Mouse (Mus musculus): ENCODE measurements around the gene Col4a4.

Col4a4 gene

DNA sequence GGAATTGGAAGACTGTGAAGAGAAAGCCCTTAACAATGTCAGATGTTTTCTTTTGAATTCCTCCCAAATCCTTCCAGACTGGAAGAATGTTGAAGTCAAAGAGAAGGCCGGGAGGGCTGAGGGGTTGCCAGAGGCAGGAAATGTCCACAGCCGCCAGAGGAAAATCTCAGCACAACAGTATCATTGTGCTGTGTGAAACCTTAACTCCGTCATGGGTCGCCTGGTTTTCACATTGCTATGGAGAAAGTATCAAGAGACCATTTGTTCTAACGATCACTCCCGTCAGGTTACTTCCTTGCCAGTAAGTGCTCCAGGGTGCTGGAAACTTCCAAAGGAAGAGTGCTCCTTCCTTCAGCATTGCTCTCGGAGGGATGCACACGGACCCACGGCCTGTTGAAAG lies 109.9 kb downstream of the Col4a4 start:
- intact Hi-C loops (cut with DNase I), result no loop called here

DNA sequence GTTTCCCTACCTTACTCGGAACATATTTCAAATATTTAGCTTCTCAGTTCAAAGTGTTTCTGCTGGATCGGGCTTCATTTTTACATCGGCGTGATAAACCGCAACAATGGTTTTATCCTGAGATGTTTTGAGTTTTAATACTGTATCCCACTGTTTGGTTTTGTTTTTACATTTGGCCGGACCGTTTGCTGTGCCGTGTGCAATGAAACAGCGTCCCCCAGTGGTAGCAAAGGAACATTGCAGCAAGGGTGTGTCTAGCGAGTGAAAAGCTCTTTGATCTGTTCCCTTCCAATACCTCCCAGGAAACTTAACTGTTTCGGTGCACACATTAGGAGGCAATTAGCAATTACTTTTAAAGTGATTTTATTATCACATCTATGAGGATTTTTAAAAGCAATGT lies 110.4 kb downstream of the Col4a4 start:
- intact Hi-C loops (cut with DNase I), result no loop called here

DNA sequence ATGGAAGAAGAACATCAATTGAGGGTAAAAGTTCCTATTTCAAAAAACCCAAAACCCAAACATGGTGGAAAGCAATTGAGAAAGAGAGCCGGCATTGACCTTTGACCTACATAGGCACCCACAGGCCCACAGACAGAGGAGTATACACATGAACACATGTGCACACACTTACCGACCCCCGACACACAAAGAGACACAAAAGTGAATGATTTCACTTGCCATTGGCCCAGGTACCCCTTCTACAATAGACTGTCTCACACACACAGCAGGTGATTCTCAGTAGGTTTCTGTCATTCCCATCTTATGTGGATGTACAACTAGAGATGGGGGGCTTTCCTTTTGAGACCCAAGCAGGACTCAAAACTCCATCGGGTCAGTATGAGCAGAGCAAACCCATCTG lies 110.8 kb downstream of the Col4a4 start:
- intact Hi-C loops (cut with DNase I), result no loop called here

DNA sequence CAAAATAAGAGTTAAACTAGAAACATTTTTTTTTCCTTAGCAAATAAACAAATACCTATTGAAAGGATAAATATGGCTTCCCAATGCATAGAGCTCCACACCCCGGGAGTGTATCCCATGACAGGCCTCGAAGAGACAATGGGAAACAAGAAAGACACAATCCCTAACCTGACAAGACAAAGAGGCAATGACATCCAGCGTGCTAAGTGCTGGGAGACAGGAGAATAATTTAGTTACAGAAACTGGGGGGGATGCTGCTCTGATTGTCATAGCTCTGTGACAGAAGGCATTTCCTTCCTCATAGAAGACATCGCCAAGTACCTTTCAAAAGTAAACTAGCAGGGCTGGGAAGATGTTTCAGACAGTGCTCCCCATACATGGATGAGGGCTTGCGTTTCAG lies 111.4 kb downstream of the Col4a4 start:
- intact Hi-C loops (cut with DNase I), result no loop called here

DNA sequence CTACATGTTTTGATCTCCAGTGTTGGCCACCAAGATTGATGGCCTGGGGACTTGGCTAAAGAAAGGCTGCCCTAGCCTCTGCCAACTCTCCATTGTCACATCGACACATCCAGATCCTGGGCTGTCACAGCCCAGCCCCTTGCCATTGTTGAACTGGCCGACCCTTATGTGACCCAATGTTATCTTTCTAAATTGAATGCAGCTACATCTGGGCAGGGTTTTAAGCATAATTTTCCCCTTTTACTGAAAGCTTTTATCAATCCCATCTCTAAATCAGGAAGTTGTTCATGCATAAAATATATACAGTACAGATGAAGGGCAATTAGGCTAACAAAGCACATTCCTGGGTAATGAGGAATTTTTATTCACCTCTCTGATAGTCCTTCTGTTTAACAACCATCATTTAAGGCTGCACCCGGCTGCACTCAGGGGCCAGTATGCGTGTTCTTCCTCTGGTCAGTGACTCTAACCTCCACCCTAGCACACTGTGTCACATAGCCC lies 112.1 kb downstream of the Col4a4 start:
- intact Hi-C loops (cut with DNase I), result no loop called here

DNA sequence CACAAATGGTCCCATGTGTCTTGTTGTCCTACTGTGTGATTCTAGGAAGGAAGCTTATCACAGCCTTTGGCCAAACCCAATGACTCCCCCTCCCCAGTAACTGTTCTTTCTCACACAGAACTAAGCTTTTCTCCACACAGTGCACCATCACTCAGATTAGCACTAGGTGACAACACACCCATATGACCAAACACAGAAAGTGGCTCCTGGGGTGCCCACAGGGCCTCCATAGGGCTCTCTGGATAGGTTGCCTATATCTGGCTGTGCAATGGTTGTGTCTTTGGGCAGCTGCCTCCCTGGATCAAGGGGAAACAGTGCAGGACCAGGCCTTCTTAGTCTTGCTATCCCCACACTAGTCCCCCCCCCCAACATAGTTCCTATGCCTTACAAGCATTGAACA lies 113.2 kb downstream of the Col4a4 start:
- intact Hi-C loops (cut with DNase I), result no loop called here

DNA sequence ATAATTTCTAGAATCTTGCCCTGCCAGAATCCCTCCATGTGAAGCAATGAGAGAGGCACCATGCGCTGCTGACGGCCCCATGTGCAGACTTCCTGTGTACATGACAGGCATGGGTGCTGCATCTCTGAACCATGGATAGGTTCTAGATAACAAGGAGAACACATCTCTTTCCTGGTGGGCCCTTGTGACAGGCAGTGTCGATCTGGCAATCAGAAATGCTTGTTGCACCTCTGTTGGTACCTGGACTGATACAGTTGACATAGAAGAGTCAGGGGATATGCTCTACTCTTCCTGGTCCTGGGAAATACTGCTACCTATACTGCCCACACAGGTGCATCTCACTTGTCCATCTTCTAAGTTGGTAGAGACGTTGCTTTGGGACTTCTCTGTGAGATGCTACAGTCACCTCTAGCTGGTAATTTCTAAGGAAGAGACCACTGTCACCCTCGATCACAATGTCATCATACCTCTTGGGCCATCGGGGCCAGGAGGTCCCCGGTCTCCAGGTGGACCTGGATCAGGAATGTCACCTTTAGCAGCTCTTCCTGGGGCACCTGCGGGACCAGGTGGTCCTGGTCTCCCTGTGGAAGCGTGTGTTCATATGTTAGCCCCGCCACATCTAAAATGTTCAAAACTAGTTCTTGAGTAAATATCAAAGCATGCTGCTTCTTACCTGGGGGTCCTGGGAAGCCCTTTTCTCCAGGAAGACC lies 116.0 kb downstream of the Col4a4 start:
- intact Hi-C loops (cut with DNase I), result no loop called here

DNA sequence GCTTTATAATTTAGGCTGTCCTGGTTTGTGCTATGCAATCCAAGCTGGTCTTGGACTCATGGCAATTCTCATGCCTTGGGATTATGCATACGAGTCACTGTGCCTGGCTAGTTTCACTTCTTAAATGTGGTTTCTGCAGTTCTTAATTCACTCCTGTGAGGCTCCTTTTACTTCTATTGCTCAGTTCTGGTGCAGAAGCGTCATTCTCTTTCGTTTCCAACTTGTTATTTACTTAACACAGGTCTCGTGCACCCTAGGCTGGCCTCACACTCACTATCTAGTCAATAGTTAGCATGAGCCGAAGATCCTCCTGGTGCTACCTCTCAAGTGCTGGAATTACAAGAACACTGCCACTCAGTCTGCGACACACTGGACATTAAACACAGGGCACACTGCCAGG lies 117.8 kb downstream of the Col4a4 start:
- intact Hi-C loops (cut with DNase I), result no loop called here

DNA sequence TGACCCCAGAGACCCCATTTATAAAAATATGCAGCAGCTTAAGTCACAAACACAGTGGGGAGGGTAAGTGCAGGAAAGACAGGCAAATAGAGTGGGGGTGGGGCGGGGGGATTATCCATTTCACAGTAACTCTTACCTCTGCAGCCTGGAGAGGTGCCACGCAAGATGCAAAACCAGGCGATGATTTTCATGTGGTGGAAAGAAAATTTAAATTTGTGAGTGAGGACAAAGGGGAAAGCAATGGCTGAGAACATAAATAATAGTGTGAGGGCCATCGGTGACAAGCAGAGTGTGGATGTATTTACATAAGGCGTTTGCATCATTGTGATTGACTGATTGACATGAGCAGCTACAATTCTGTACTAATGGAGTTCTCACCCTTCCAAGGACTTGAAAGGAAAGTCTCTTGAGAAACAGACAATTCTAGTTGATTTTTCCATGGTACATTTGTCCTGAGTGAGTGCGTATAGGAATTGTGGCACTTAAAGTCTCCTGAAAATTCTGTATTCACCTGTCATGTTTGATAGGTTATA lies 121.3 kb downstream of the Col4a4 start:
- intact Hi-C loops (cut with DNase I), result no loop called here

DNA sequence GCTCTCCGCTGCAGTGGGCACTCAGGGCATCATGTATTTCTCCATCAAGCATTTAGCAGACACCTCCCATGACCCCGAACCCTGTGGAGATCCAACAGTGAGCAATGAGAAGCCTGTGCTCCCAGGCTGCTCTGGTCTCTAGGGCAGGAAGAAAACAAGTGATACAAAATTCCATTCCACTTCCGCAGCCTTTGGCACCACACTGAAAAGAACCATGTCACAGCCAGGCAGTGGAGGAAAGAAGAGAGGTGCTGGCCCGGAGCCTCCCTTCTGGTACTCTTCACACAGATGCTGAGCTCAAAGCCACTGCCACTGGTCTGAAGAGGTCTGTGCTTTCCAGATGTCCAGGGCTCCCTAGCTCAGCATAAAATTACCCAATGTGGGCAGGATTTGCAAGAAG lies 125.6 kb downstream of the Col4a4 start:
- intact Hi-C loops (cut with DNase I), result no loop called here

DNA sequence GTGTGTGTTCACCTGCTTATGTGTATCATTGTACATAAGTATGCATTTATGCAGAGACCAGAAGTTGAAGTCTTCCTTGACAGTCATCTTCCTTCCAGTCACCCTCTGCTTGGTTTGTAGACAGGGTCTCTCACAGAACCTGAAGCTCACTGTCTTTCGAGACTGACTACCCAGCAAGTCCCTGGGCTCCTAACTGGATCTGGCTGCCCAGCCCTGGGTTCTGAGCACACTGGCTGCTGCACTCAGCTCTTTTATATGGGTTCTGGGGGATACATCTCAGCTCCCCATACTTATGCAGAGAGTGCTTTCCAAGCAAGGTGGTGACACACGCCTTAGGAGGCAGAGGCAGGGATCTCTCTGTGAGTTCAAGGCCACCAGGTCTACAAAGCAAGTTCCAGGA lies 126.7 kb downstream of the Col4a4 start:
- intact Hi-C loops (cut with DNase I), result no loop called here

DNA sequence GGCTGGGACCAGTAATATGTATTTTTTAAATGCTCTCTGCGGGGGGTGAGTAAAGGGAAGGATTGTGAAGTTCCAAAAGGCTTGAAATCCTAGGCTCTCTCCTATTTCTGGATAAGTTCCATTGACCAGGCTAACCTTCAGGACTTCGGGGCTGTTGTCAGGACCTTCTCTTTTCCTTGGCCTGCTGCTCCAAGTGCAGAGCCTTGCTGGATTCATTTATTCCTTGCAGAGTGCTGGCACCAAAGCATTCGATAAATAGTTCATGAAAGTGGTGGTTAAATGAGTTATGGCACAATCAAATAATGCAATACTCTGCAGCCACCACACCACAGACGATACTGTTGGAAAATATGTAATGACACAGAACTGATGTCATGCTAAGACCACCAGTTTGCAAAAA lies 127.3 kb downstream of the Col4a4 start:
- intact Hi-C loops (cut with DNase I), result no loop called here

DNA sequence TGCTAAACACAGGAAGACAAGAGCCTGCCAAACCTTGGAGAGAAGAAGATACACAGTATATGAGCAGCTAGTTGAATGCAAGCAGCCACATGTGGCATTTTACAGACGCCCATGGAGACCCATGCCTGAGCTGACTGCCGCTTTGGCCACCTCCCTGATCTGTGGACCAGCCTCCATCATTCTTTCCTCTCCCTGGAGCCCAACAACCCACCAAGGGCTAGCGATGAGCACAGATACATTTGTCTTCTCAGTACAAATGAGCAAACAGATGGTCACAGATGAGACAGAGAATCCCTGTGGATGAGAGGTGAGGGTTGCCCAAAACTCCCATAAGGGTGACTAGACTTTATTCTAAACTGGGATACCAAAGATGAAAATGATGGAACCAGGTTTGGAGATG lies 132.6 kb downstream of the Col4a4 start:
- intact Hi-C loops (cut with DNase I), result no loop called here

DNA sequence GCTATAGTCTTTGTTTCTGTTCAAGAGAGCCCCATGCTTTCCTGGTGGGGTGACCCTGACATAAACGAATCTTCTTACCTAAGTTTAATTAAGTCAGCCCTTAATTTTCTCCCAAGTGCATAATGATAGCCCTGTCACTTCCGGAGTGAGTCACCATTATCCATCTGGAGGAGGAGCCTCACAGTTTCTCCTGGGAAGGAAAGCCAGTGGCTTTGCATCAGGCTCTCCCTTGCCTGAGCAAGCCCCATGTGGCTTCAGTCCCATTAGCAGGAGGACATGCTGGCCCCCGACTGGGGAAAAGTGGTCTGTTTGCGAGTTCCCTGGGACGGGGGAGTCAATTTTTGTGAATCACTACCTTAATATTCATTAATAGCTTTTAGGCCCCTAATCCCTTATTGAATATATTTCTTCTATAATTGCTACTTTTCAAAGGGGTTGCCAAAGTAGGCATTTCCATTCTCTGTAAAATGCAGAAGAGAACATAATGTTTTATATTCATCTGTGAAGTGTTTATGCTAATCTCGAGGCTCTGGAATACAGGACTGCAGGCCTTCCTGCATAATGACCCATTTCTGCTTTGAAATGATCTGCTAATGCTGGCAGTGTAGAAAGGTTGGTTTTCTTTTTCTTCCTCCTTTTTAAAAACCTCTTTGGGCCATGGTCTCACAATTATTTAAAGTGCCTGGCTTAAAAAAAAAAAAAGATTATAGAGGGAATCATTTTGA lies 134.6 kb downstream of the Col4a4 start:
- intact Hi-C loops (cut with DNase I), result no loop called here

DNA sequence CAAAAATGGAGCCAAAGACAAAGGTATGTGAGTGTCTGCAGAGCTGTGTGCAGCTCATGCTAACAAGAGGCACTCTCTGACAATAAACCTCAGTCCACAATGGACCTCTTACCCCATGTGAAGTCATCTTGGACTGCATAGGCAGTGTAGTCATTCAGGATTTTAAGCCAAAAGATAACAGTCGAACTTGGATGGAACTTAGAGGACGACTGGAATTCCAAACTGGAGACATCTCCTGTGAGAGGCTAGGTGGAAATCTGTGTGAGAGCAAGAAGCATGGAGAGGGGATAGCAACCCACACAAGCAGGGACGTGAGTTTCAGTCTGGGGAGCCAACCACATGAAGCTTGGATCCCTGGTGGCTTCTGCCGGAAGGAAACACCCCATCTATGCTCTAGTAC lies 136.8 kb downstream of the Col4a4 start:
- intact Hi-C loops (cut with DNase I), result no loop called here

DNA sequence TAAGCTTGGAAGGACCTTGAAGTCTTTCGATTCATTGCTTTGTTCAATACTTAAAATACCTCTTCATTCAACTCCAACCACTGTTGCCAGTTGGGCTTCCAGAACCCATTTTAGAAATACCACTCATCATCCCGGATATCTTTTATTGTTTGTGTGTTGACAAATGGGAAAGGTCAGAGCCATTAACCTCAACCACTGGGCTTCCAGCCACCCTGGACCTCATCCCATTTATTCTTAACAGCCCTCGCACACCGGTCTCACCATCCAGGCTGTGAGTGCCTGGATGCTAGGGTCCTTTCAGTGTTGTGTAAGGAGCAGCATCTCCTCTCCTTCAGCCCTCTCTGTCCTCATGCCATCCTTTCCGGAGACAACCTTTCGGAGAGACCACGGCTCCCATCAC lies 140.6 kb downstream of the Col4a4 start:
- intact Hi-C loops (cut with DNase I), result no loop called here

DNA sequence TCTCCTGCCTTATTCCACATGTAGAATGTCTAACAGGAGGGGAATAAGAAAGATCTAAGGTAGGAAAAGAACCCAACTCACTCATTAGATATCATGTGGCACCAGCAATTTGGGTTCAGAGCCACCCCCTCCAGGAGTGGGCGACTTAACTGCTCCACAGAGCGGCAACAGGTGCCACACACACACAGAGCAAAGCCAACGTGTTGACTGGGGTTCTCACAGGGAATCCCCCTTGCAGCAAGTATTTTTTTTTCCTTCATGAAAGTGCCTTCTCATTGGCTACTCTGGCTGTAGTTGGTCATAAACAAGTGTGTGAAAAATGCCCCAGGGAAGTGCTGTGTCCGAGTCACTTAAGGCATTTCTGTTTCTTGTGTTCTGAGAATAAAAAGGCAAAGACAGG lies 143.1 kb downstream of the Col4a4 start:
- intact Hi-C loops (cut with DNase I), result no loop called here

DNA sequence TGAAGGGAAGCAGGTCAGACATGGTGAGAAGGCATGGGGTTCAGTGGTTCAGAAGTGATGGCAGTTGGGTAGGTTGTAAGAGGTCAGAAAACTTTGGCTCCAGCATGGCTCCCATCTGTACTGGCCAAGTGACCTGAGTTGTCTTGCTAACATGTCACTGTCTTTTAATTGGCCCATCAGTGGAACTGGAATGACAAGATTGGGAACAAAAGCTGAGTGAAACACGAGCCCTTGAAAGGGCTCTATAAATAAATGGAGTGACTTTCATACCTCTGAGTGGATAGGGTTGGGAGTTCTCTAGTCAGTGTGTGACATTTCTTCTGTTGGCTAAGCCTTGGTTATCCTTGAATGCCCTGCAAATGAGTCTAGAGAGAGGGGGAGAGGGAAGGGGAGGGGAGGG lies 146.5 kb downstream of the Col4a4 start:
- intact Hi-C loops (cut with DNase I), result no loop called here

DNA sequence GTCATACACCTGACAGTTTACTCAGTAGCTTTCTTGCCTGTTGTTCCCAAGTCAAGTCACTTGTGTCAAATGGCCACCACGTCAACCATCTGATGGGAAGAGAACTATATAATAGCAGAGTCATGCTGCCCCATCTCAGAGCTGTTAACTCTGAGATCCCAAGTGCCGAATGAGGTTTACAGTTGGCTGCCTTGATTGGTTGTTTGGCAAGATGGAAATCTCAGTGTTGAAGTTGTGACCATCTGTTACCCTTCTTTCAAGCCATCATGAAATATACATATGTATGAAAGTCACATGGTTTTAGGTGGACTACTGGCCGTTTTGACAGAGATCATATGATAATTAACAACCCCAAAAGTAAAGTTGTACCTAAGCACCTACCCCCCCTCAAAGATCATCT lies 149.4 kb downstream of the Col4a4 start:
- intact Hi-C loops (cut with DNase I), result no loop called here

DNA sequence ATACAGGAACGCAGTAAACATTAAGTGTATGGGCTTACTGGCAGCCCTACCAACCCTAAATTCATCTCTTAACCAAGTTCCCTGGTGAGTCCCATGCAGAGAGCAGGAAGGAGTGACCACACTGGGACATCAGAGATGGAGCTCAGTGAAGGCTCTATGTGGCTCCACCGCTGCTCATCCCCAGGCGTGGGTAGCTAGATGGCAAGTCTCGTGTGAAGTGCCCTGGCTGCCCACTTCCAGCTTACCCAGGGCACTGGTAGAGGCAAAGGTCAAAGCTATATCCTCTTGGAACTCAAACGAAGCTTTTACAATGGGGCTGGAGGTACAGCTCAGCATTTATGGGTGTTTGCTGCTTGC lies 153.0 kb downstream of the Col4a4 start:
- intact Hi-C loops (cut with DNase I), result loop anchor here (5.0 kb wide), 3 partner anchors 111 to 1116 kb away; partner anchors contain the start of gene Irs1

DNA sequence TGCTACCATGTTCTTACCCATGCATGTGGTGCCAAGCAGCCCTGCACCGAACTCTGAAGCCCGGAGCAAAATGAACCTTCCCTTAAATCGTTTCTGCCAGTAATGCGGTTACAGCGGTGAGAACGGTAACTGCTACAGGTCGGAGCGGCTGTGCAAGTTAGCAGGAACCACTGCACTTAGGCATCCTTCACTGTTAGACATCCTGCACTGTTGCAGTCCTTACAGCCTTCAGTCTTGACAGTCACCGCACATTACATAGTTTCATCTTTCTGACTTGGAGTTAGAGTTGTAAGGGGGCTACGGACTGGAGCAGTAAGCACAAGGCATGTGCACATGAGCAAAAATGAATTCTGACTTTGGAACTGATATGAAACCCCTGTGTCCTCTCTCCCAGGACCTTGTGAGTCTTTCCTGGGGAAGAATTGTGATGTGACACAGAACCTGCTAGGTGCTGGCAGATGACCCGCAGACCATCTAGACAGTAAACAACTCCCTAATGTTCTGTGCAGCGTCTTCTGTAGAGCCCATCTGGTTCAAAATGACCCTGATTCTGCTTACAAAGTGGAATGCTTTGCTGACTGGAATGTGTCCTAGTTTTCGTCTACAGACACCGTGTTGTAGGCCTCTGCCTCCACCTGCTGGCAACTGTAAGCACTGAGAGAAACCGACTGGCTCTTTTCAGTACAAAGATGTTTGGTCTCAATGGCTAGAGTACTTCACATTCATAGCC lies 153.6 kb downstream of the Col4a4 start:
- intact Hi-C loops (cut with DNase I), result loop anchor here (5.0 kb wide), 3 partner anchors 111 to 1116 kb away; partner anchors contain the start of gene Irs1

DNA sequence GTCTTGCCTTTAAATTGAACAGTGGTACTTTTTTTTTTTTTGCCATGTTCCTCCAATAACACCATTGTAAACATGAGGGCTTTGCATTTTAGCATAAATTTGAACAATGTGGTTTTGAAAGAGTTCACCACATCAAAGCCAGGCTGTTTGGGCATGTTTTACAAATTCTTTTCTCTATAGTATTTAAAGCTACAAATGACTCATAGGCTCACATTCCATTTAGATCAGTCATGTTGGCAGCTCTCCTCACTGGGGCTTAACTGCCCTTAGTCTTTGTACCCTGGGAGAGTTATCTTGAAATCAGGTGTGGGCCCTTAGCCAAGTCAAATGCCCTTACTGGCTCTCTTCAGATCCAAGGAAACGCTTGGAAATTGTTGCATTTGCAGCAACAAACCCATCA lies 157.6 kb downstream of the Col4a4 start:
- intact Hi-C loops (cut with DNase I), result no loop called here

Measured in adrenal gland (tissue).